Mouse (Mus musculus): ENCODE data around the gene Tmem259. TPM values are rescaled to one million over a fixed set of nuclear protein-coding genes. Genes with fewer than 3 reads are reported as not detected.

The Tmem259 gene
- polyA plus RNA-seq, 1 experiment = 262 TPM

GRCm38 (mm10) chr10:80003374-80004232, 19.5 kb upstream of the Tmem259 start:
- peak; percentile 63 for DNase-seq
- no peaks in the 10 kb centered on the region for H3K4me1 ChIP-seq (ENCODE audit: control insufficient read depth, insufficient read depth, low read length)
- WGBS = 64% methylated on average over 9 of the region's 9 CpGs
- no peaks in the 10 kb centered on the region for H3K27me3 ChIP-seq (replicated peaks; ENCODE audit: control insufficient read depth, insufficient read depth, low read length)
- no peak overlapping the region; the same call in 1 of the 2 replicates for H3K27ac ChIP-seq (ENCODE audit: insufficient read depth, low read depth, low read length)
- H3K36me3 ChIP-seq (ENCODE audit: control insufficient read depth, insufficient read depth, low read length) = no peaks in the 10 kb centered on the region
- no peak for TF ChIP-seq POLR2A (IDR thresholded peaks at IDR 0.05; ENCODE audit: low read depth, low read length)
- no peak for TF ChIP-seq CTCF (conservative IDR thresholded peaks at IDR 0.05; ENCODE audit: insufficient read depth, insufficient read length, low read depth, low read length)
- H3K4me3 ChIP-seq (ENCODE audit: insufficient read depth, low read depth, low read length) = no peak overlapping the region

- no peaks in the 10 kb centered on the region for H3K36me3 ChIP-seq (ENCODE audit: control insufficient read depth, insufficient read depth, low read length)
- no peaks in the 10 kb centered on the region for H3K4me1 ChIP-seq (ENCODE audit: control insufficient read depth, insufficient read depth, low read length)
- no peak overlapping the region; the same call in 1 of the 2 replicates for H3K27ac ChIP-seq (ENCODE audit: insufficient read depth, low read depth, low read length)
- TF ChIP-seq CTCF (conservative IDR thresholded peaks at IDR 0.05; ENCODE audit: insufficient read depth, insufficient read length, low read depth, low read length) (no peak), POLR2A (IDR thresholded peaks at IDR 0.05; ENCODE audit: low read depth, low read length) (no peak)
- H3K4me3 ChIP-seq (ENCODE audit: insufficient read depth, low read depth, low read length) = no peak overlapping the region
- H3K27me3 ChIP-seq (replicated peaks; ENCODE audit: control insufficient read depth, insufficient read depth, low read length) = no peaks in the 10 kb centered on the region
- 64% methylated on average over 21 of the region's 21 CpGs for WGBS
- no peak for DNase-seq
Observed at GRCm38 (mm10) chr10:80002829-80003228, 18.7 kb upstream of the Tmem259 start.

- no peak overlapping the region for H3K27ac ChIP-seq (ENCODE audit: insufficient read depth, low read depth, low read length)
- TF ChIP-seq POLR2A (IDR thresholded peaks at IDR 0.05; ENCODE audit: low read depth, low read length) (no peak), CTCF (conservative IDR thresholded peaks at IDR 0.05; ENCODE audit: insufficient read depth, insufficient read length, low read depth, low read length) (no peak)
- H3K36me3 ChIP-seq (ENCODE audit: control insufficient read depth, insufficient read depth, low read length) = no peaks in the 10 kb centered on the region
- H3K4me1 ChIP-seq (ENCODE audit: control insufficient read depth, insufficient read depth, low read length) = no peaks in the 10 kb centered on the region
- 90% methylated on average over 9 of the region's 9 CpGs for WGBS
- no peak overlapping the region for H3K4me3 ChIP-seq (ENCODE audit: insufficient read depth, low read depth, low read length)
- no peak for DNase-seq
- no peaks in the 10 kb centered on the region for H3K27me3 ChIP-seq (replicated peaks; ENCODE audit: control insufficient read depth, insufficient read depth, low read length)
Observed at GRCm38 (mm10) chr10:80001945-80002344, 17.8 kb upstream of the Tmem259 start.

- Histone ChIP-seq H3K27me3 (replicated peaks; ENCODE audit: control insufficient read depth, insufficient read depth, low read length) (no peaks in the 10 kb centered on the region), H3K36me3 (ENCODE audit: control insufficient read depth, insufficient read depth, low read length) (no peaks in the 10 kb centered on the region), H3K4me1 (ENCODE audit: control insufficient read depth, insufficient read depth, low read length) (no peaks in the 10 kb centered on the region), H3K27ac (ENCODE audit: insufficient read depth, low read depth, low read length) (no peak overlapping the region), H3K4me3 (ENCODE audit: insufficient read depth, low read depth, low read length) (no peak overlapping the region)
- 37% methylated on average over 15 of the region's 15 CpGs for WGBS
- TF ChIP-seq POLR2A (IDR thresholded peaks at IDR 0.05; ENCODE audit: low read depth, low read length) (no peak), CTCF (conservative IDR thresholded peaks at IDR 0.05; ENCODE audit: insufficient read depth, insufficient read length, low read depth, low read length) (no peak)
- DNase-seq = no peak
Observed at GRCm38 (mm10) chr10:79997819-79998218, 13.7 kb upstream of the Tmem259 start.

- peak; percentile 76 for DNase-seq
- Histone ChIP-seq H3K36me3 (ENCODE audit: control insufficient read depth, insufficient read depth, low read length) (no peaks in the 10 kb centered on the region), H3K27me3 (replicated peaks; ENCODE audit: control insufficient read depth, insufficient read depth, low read length) (no peaks in the 10 kb centered on the region), H3K27ac (ENCODE audit: insufficient read depth, low read depth, low read length) (no peak overlapping the region), H3K4me3 (ENCODE audit: insufficient read depth, low read depth, low read length) (peak overlapping the region; percentile 57), H3K4me1 (ENCODE audit: control insufficient read depth, insufficient read depth, low read length) (no peaks in the 10 kb centered on the region)
- 1% methylated on average over 35 of the region's 35 CpGs for WGBS
- TF ChIP-seq CTCF (conservative IDR thresholded peaks at IDR 0.05; ENCODE audit: insufficient read depth, insufficient read length, low read depth, low read length) = no peak
- TF ChIP-seq POLR2A (IDR thresholded peaks at IDR 0.05; ENCODE audit: low read depth, low read length) = no peak
Observed at GRCm38 (mm10) chr10:79997034-79997760, 13.1 kb upstream of the Tmem259 start.

GRCm38 (mm10) chr10:79996272-79997033, 12.3 kb upstream of the Tmem259 start, which contains the start of gene Abca7:
TSS of gene Abca7 (plus strand) at chr10:79996494.
- Histone ChIP-seq H3K27ac (ENCODE audit: insufficient read depth, low read depth, low read length) (peak within 1 kb of the TSS; percentile 6; the same call in 1 of the 2 replicates), H3K4me1 (ENCODE audit: control insufficient read depth, insufficient read depth, low read length) (no peaks in the 10 kb centered on the region), H3K27me3 (replicated peaks; ENCODE audit: control insufficient read depth, insufficient read depth, low read length) (no peaks in the 10 kb centered on the region), H3K4me3 (ENCODE audit: insufficient read depth, low read depth, low read length) (peak within 1 kb of the TSS; percentile 57), H3K36me3 (ENCODE audit: control insufficient read depth, insufficient read depth, low read length) (no peaks in the 10 kb centered on the region)
- under 1% methylated on average over 34 of the region's 34 CpGs for WGBS
- TF ChIP-seq CTCF (conservative IDR thresholded peaks at IDR 0.05; ENCODE audit: insufficient read depth, insufficient read length, low read depth, low read length) (no peak), POLR2A (IDR thresholded peaks at IDR 0.05; ENCODE audit: low read depth, low read length) (no peak)
- DNase-seq = peak; percentile 97
